Mouse (Mus musculus) megakaryocyte, embryonic 14.5 days (primary cell): ENCODE measurements around the gene Lrrc20. TPM values are rescaled to one million over a fixed set of nuclear protein-coding genes. Genes with fewer than 3 reads are reported as not detected.

Experiments
- H3K27me3 ChIP-seq: replicated peaks from 2 replicates; pipeline ENCODE3; 2012; ENCODE audit warnings: inconsistent platforms
- H3K36me3 ChIP-seq: replicated peaks from 2 replicates; pipeline ENCODE3; 2012; ENCODE audit warnings: low read length, inconsistent platforms, mixed read lengths
- H3K4me1 ChIP-seq: 2 replicates; pipeline ENCODE4 v1.6.1; 2012; ENCODE audit warnings: inconsistent platforms
- H3K4me3 ChIP-seq: replicated peaks from 2 replicates; pipeline ENCODE3; 2012; ENCODE audit warnings: moderate library complexity, mild to moderate bottlenecking, inconsistent platforms
- H3K9me3 ChIP-seq: 2 replicates; pipeline ENCODE4 v1.6.1; 2012; ENCODE audit warnings: inconsistent platforms
- FLI1 ChIP-seq: IDR thresholded peaks from 2 replicates; pipeline ENCODE4 v1.6.1; 2012; ENCODE audit warnings: low read length, inconsistent platforms, mixed read lengths
- GATA1 ChIP-seq: IDR thresholded peaks from 3 replicates; pipeline ENCODE4 v1.6.1; 2012; ENCODE audit warnings: mixed read lengths, low read length, inconsistent platforms, borderline replicate concordance
- polyA plus RNA-seq: library from polyadenylated mRNA; stranded (reverse); fragments of >175 nt; gene quantifications from 2 replicates; pipeline ENCODE4 v1.2.3, GENCODE M21; 2012; ENCODE audit warnings: low replicate concordance; ENCODE audit not compliant: insufficient read depth

Lrrc20 gene
- polyA plus RNA-seq: 2.0 and 5.2 TPM in 2 replicates

GRCm38 (mm10) chr10:61475594-61476439, at the start of gene Lrrc20:
Gene Lrrc20, plus strand, starts transcription at chr10:61475801.
- Histone ChIP-seq H3K27me3 (peaks cover 2% of the 10 kb centered on the region), H3K4me3 (peak within 1 kb of the TSS; percentile 99), H3K4me1 (peaks cover 33% of the 10 kb centered on the region), H3K9me3 (peaks cover 9% of the 10 kb centered on the region; the same call in 1 of the 2 replicates), H3K36me3 (no peaks in the 10 kb centered on the region)
- TF ChIP-seq FLI1: no peak
- TF ChIP-seq GATA1: no peak

- no peak for TF ChIP-seq FLI1
- no peak for TF ChIP-seq GATA1
- Histone ChIP-seq H3K4me3 (no peak overlapping the region), H3K27me3 (peaks cover 13% of the 10 kb centered on the region), H3K9me3 (no peaks in the 10 kb centered on the region), H3K36me3 (peaks cover 40% of the 10 kb centered on the region), H3K4me1 (peaks cover 12% of the 10 kb centered on the region)
These were observed 49.3 kb upstream of the Lrrc20 start for GRCm38 (mm10) chr10:61426251-61426757.

- H3K9me3 ChIP-seq: no peaks in the 10 kb centered on the region
- TF ChIP-seq GATA1: no peak
- no peak for TF ChIP-seq FLI1
- H3K36me3 ChIP-seq: peaks cover 49% of the 10 kb centered on the region
- H3K27me3 ChIP-seq: peaks cover 9% of the 10 kb centered on the region
- no peak overlapping the region for H3K4me3 ChIP-seq
- H3K4me1 ChIP-seq: peaks cover 12% of the 10 kb centered on the region
These were observed 47.6 kb upstream of the Lrrc20 start for GRCm38 (mm10) chr10:61427951-61428350.

GRCm38 (mm10) chr10:61428416-61428815, 47.2 kb upstream of the Lrrc20 start:
- peaks cover 12% of the 10 kb centered on the region for H3K4me1 ChIP-seq
- H3K4me3 ChIP-seq: no peak overlapping the region
- H3K9me3 ChIP-seq: no peaks in the 10 kb centered on the region
- TF ChIP-seq FLI1: no peak
- TF ChIP-seq GATA1: no peak
- H3K36me3 ChIP-seq: peaks cover 54% of the 10 kb centered on the region
- H3K27me3 ChIP-seq: peaks cover 4% of the 10 kb centered on the region

- TF ChIP-seq GATA1 (no peak), FLI1 (no peak)
- Histone ChIP-seq H3K36me3 (peaks cover 60% of the 10 kb centered on the region), H3K4me1 (peaks cover 12% of the 10 kb centered on the region), H3K27me3 (peaks cover 2% of the 10 kb centered on the region), H3K9me3 (no peaks in the 10 kb centered on the region), H3K4me3 (no peak overlapping the region)
These were observed 46.6 kb upstream of the Lrrc20 start for GRCm38 (mm10) chr10:61429043-61429442.

- H3K4me3 ChIP-seq: no peak overlapping the region
- H3K27me3 ChIP-seq: no peaks in the 10 kb centered on the region
- peaks cover 14% of the 10 kb centered on the region for H3K4me1 ChIP-seq
- TF ChIP-seq GATA1: no peak
- no peak for TF ChIP-seq FLI1
- peaks cover 77% of the 10 kb centered on the region for H3K36me3 ChIP-seq
- no peaks in the 10 kb centered on the region for H3K9me3 ChIP-seq
These were observed 44.2 kb upstream of the Lrrc20 start for GRCm38 (mm10) chr10:61431375-61431774.

GRCm38 (mm10) chr10:61440202-61440800, 35.3 kb upstream of the Lrrc20 start:
- H3K4me3 ChIP-seq: no peak overlapping the region
- peaks cover 72% of the 10 kb centered on the region for H3K36me3 ChIP-seq
- TF ChIP-seq GATA1 (no peak), FLI1 (no peak)
- no peaks in the 10 kb centered on the region for H3K9me3 ChIP-seq
- no peaks in the 10 kb centered on the region for H3K27me3 ChIP-seq
- H3K4me1 ChIP-seq: peaks cover 57% of the 10 kb centered on the region

- Histone ChIP-seq H3K9me3 (no peaks in the 10 kb centered on the region), H3K4me1 (peaks cover 70% of the 10 kb centered on the region), H3K27me3 (no peaks in the 10 kb centered on the region), H3K36me3 (peaks cover 85% of the 10 kb centered on the region), H3K4me3 (no peak overlapping the region)
- TF ChIP-seq GATA1 (no peak), FLI1 (no peak)
These were observed 32.1 kb upstream of the Lrrc20 start for GRCm38 (mm10) chr10:61443456-61443855.

- peaks cover 70% of the 10 kb centered on the region for H3K4me1 ChIP-seq
- TF ChIP-seq GATA1 (no peak), FLI1 (no peak)
- no peaks in the 10 kb centered on the region for H3K9me3 ChIP-seq
- H3K4me3 ChIP-seq: no peak overlapping the region
- peaks cover 84% of the 10 kb centered on the region for H3K36me3 ChIP-seq
- no peaks in the 10 kb centered on the region for H3K27me3 ChIP-seq
These were observed 31.7 kb upstream of the Lrrc20 start for GRCm38 (mm10) chr10:61443876-61444275.

- H3K4me3 ChIP-seq: no peak overlapping the region
- peaks cover 78% of the 10 kb centered on the region for H3K4me1 ChIP-seq
- no peak for TF ChIP-seq FLI1
- no peak for TF ChIP-seq GATA1
- no peaks in the 10 kb centered on the region for H3K9me3 ChIP-seq
- peaks cover 86% of the 10 kb centered on the region for H3K36me3 ChIP-seq
- H3K27me3 ChIP-seq: no peaks in the 10 kb centered on the region
These were observed 30.6 kb upstream of the Lrrc20 start for GRCm38 (mm10) chr10:61445016-61445415.
